In genomic region chr14:36932038-36932437, GRCm38 (mm10) we compare ENCODE assay signal across 29 mouse cellular contexts. TPM values are rescaled to one million over a fixed set of nuclear protein-coding genes. Genes with fewer than 3 reads are reported as not detected.
A peak's percentile ranks its signal among the peaks of the same experiment; 100 is the strongest.
DNase-seq lines count a peak whose midpoint lies in the region; ATAC-seq lines count a peak whose summit lies in the region.
"Had no signal": no experiment of that assay in that cellular context is flagged by ENCODE, and none has a peak within 500 bp of the region (broad histone marks: within the 10 kb centered on the region; RNA-seq: fewer than 3 reads in every experiment).

No protein-coding gene starts in this region.

- H3K27ac ChIP-seq in midbrain, embryonic 11.5 days (ENCODE audit: low read depth, low read length) = no peak overlapping the region
- no peak overlapping the region for H3K27ac ChIP-seq in midbrain, embryonic 16.5 days (ENCODE audit: low read length)
- H3K27ac ChIP-seq in forebrain, embryonic 10.5 days = no peak overlapping the region
- H3K27ac ChIP-seq: embryonic facial prominence, embryonic 10.5 days; embryonic facial prominence, embryonic 13.5 days; forebrain, embryonic 13.5 days; gastrocnemius, adult 2 months; heart, embryonic 15.5 days; hindbrain, embryonic 10.5 days; hindbrain, embryonic 13.5 days had no signal

- no peaks in the 10 kb centered on the region for H3K9me3 ChIP-seq in midbrain, embryonic 11.5 days (ENCODE audit: control insufficient read depth, low read length)
- H3K9me3 ChIP-seq in midbrain, embryonic 16.5 days (replicated peaks; ENCODE audit: control insufficient read depth, low read length, poor library complexity, severe bottlenecking) = no peaks in the 10 kb centered on the region
- no peaks in the 10 kb centered on the region for H3K9me3 ChIP-seq in forebrain, embryonic 10.5 days
- H3K9me3 ChIP-seq: embryonic facial prominence, embryonic 10.5 days; embryonic facial prominence, embryonic 13.5 days; forebrain, embryonic 13.5 days; heart, embryonic 15.5 days; hindbrain, embryonic 10.5 days; hindbrain, embryonic 13.5 days had no signal

- no peaks in the 10 kb centered on the region for H3K27me3 ChIP-seq in midbrain, embryonic 11.5 days (ENCODE audit: control insufficient read depth, insufficient read depth, low read length)
- H3K27me3 ChIP-seq in midbrain, embryonic 16.5 days (ENCODE audit: control insufficient read depth, insufficient read depth, low read depth, low read length) = no peaks in the 10 kb centered on the region
- H3K27me3 ChIP-seq in forebrain, embryonic 10.5 days (ENCODE audit: poor library complexity, severe bottlenecking) = no peaks in the 10 kb centered on the region
- H3K27me3 ChIP-seq: embryonic facial prominence, embryonic 13.5 days; forebrain, embryonic 13.5 days; heart, embryonic 15.5 days; hindbrain, embryonic 13.5 days had no signal

- H3K4me2 ChIP-seq in midbrain, embryonic 11.5 days = no peak overlapping the region
- no peak overlapping the region for H3K4me2 ChIP-seq in midbrain, embryonic 16.5 days (ENCODE audit: low read length)
- H3K4me2 ChIP-seq: embryonic facial prominence, embryonic 13.5 days; forebrain, embryonic 13.5 days; heart, embryonic 11.5 days; heart, embryonic 15.5 days; hindbrain, embryonic 13.5 days had no signal

- DNase-seq in midbrain, embryonic 11.5 days (ENCODE audit: low spot score, missing footprints) = peak; percentile 35
- DNase-seq in induced T-regulatory cell, adult 2 months (ENCODE audit: low read depth) = peak; percentile 22
- no peak for DNase-seq in forebrain, embryonic 10.5 days (ENCODE audit: extremely low spot score, low spot score)
- DNase-seq in layer of hippocampus, postnatal 36 days = no peak
- no peak for DNase-seq in adrenal gland, postnatal 36 days
- DNase-seq: adrenal gland, adult 2 months; adrenal gland, postnatal 14 days; cerebellum, adult 11-12 months; cerebellum, adult 8-10 months; cerebellum, postnatal 36 days; embryo, embryonic 11 days; forebrain, postnatal 0 days; gastrocnemius, adult 2 months; gastrocnemius, postnatal 14 days; heart, adult 11 months; heart, postnatal 10 days; heart, postnatal 36 days had no signal

- no peak overlapping the region for H3K4me3 ChIP-seq in midbrain, embryonic 11.5 days (ENCODE audit: low read depth, low read length)
- H3K4me3 ChIP-seq in midbrain, embryonic 16.5 days (ENCODE audit: low read depth, low read length) = no peak overlapping the region
- no peak overlapping the region for H3K4me3 ChIP-seq in forebrain, embryonic 10.5 days
- H3K4me3 ChIP-seq: embryonic facial prominence, embryonic 10.5 days; embryonic facial prominence, embryonic 13.5 days; erythroblast, embryonic 14.5 days; forebrain, embryonic 13.5 days; gastrocnemius, adult 2 months; heart, embryonic 15.5 days; hindbrain, embryonic 10.5 days; hindbrain, embryonic 13.5 days had no signal

- 0 out of 2 replicates have a peak, but pooled peaks cover 2% of the 10 kb centered on the region for H3K4me1 ChIP-seq in midbrain, embryonic 11.5 days (ENCODE audit: control insufficient read depth, insufficient read depth, low read length)
- no peaks in the 10 kb centered on the region for H3K4me1 ChIP-seq in midbrain, embryonic 16.5 days (ENCODE audit: control insufficient read depth, insufficient read depth, low read length)
- H3K4me1 ChIP-seq in forebrain, embryonic 10.5 days = no peaks in the 10 kb centered on the region
- H3K4me1 ChIP-seq: embryonic facial prominence, embryonic 10.5 days; embryonic facial prominence, embryonic 13.5 days; forebrain, embryonic 13.5 days; hindbrain, embryonic 10.5 days; hindbrain, embryonic 13.5 days had no signal

- H3K9ac ChIP-seq in midbrain, embryonic 11.5 days (ENCODE audit: low read length) = no peak overlapping the region
- no peak overlapping the region for H3K9ac ChIP-seq in midbrain, embryonic 16.5 days (ENCODE audit: low read depth, low read length)
- H3K9ac ChIP-seq: embryonic facial prominence, embryonic 13.5 days; forebrain, embryonic 13.5 days; forebrain, postnatal 0 days; heart, embryonic 15.5 days; hindbrain, embryonic 13.5 days had no signal

- H3K36me3 ChIP-seq in midbrain, embryonic 11.5 days (ENCODE audit: control insufficient read depth, insufficient read depth, low read length) = no peaks in the 10 kb centered on the region
- peaks cover 3% of the 10 kb centered on the region; the same call in 1 of the 2 replicates for H3K36me3 ChIP-seq in midbrain, embryonic 16.5 days (ENCODE audit: control insufficient read depth, insufficient read depth, low read length)
- H3K36me3 ChIP-seq in forebrain, embryonic 10.5 days (replicated peaks) = peaks cover 12% of the 10 kb centered on the region
- H3K36me3 ChIP-seq: heart, embryonic 15.5 days had no signal

- ATAC-seq in midbrain, embryonic 11.5 days (ENCODE audit: low FRiP score) = no peak
- ATAC-seq in midbrain, embryonic 16.5 days = no peak
- ATAC-seq in neutrophil, adult 5-6 weeks (ENCODE audit: extremely low read depth, insufficient number of reproducible peaks, low FRiP score, poor library complexity, severe bottlenecking) = peak; percentile 33; the same call in 1 of the 2 replicates
- ATAC-seq: forebrain, embryonic 13.5 days; forebrain, postnatal 0 days; hindbrain, embryonic 16.5 days; inflammation-experienced regulatory T-cells, adult 6 months had no signal

RNA-seq across cellular contexts. Expression of gene Ccser2, which starts 36.5 kb away (rescaled TPM):
- 27.5 and 29.2 TPM in 2 replicates for polyA plus RNA-seq in midbrain, embryonic 11.5 days (2014; fragmentation: Nextera tagmentation; extraction: Ambion mirVana)
- polyA plus RNA-seq in midbrain, embryonic 16.5 days (2015; fragmentation: Nextera tagmentation; extraction: Ambion mirVana) = 92.9 and 97.5 TPM in 2 replicates
- 39.4 and 40.3 TPM in 2 replicates for total RNA-seq in neutrophil, adult 5-6 weeks (2017)
- polyA plus RNA-seq in forebrain, embryonic 10.5 days (2016; fragmentation: Nextera tagmentation; extraction: Ambion mirVana) = 21.5 and 22.2 TPM in 2 replicates
- 10 to 100 TPM; 79.1 to 79.6 TPM for total RNA-seq in layer of hippocampus, postnatal 36 days (2021)
- total RNA-seq in adrenal gland, postnatal 36 days (2021) = 10 to 100 TPM; 32.2 to 40.0 TPM

Comparison
In these comparisons a context has a peak if more than half of its experiments do, and no peak if none do; other contexts are left out.
1. DNase-seq: peak in midbrain, embryonic 11.5 days (single experiment) and induced T-regulatory cell, adult 2 months (single experiment); none in forebrain, embryonic 10.5 days (single experiment), layer of hippocampus, postnatal 36 days (0 of 2) and adrenal gland, postnatal 36 days (0 of 2).